Mouse (Mus musculus) C2C12 (cell line): ENCODE measurements around the gene Snu13.

Experiments used
- CEBPB ChIP-seq: IDR thresholded peaks from one replicate; pipeline ENCODE4 v1.6.1; 2011; ENCODE audit warnings: low read depth, mild to moderate bottlenecking, control low read depth, moderate library complexity
- CTCF ChIP-seq: IDR thresholded peaks from one replicate; pipeline ENCODE4 v1.5.1; 2011; ENCODE audit not compliant: control insufficient read depth, insufficient read depth, insufficient read length
- FOSL1 ChIP-seq: IDR thresholded peaks from one replicate; pipeline ENCODE4 v1.8.0; 2011; ENCODE audit warnings: mild to moderate bottlenecking, low read length; ENCODE audit not compliant: poor library complexity, insufficient read depth, severe bottlenecking
- MAX ChIP-seq: IDR thresholded peaks from one replicate; pipeline ENCODE4 v1.6.1; 2011; ENCODE audit warnings: mild to moderate bottlenecking, control low read depth
- MYOD1 ChIP-seq: IDR thresholded peaks from one replicate; pipeline ENCODE4 v1.6.1; 2011; ENCODE audit warnings: low read depth; ENCODE audit not compliant: control insufficient read depth, insufficient read length
- MYOG ChIP-seq: IDR thresholded peaks from one replicate; pipeline ENCODE4 v1.6.1; 2011; ENCODE audit not compliant: control insufficient read depth, insufficient read length; ENCODE audit errors: extremely low read depth
- USF1 ChIP-seq: IDR thresholded peaks from one replicate; pipeline ENCODE4 v1.6.1; 2011; ENCODE audit warnings: low read depth, mild to moderate bottlenecking, control low read depth, moderate library complexity

- TF ChIP-seq CTCF (no peak), USF1 (no peak), MYOG (no peak), MAX (no peak), MYOD1 (no peak), FOSL1 (no peak), CEBPB (no peak)
Observed at GRCm38 (mm10) chr15:82023965-82024635, 23.3 kb downstream of the Snu13 start.
